Mouse (Mus musculus) lung, postnatal 0 days (tissue): ENCODE results near the gene Lrrfip1. TPM values are rescaled to one million over a fixed set of nuclear protein-coding genes. Genes with fewer than 3 reads are reported as not detected.

Experiments
- ATAC-seq: fragments of 200-750 bp; cut with Nextera tagmentation; 2 replicates; pipeline ENCODE4 v1.8.0; 2017; ENCODE audit warnings: moderate library complexity
- DNase-seq: peaks from one replicate; pipeline ENCODE4 v3.0.0-alpha.2; 2016; ENCODE audit warnings: low spot score
- H3K27ac ChIP-seq: fragments of 300-500 bp; sonication (generic); 2 replicates; pipeline ENCODE4 v1.5.1; 2014; ENCODE audit warnings: antibody characterized with exemption, mild to moderate bottlenecking, low read length, mixed read lengths
- H3K27me3 ChIP-seq: fragments of 300-500 bp; sonication (generic); replicated peaks from 2 replicates; pipeline ENCODE4 v1.6.1; 2014; ENCODE audit warnings: low read length, mixed read lengths; ENCODE audit not compliant: insufficient read depth
- H3K36me3 ChIP-seq: fragments of 300-500 bp; sonication (generic); 2 replicates; pipeline ENCODE4 v1.6.1; 2014; ENCODE audit warnings: low read length, mixed read lengths; ENCODE audit not compliant: insufficient read depth
- H3K4me1 ChIP-seq: fragments of 300-500 bp; sonication (generic); 2 replicates; pipeline ENCODE4 v1.6.1; 2014; ENCODE audit warnings: antibody characterized with exemption, low read depth, low read length, mixed read lengths; ENCODE audit not compliant: insufficient read depth
- H3K4me2 ChIP-seq: fragments of 300-500 bp; sonication (generic); replicated peaks from 2 replicates; pipeline ENCODE4 v1.6.1; 2014; ENCODE audit warnings: low read depth, mild to moderate bottlenecking, low read length, moderate library complexity, mixed read lengths
- H3K4me3 ChIP-seq: fragments of 300-500 bp; sonication (generic); 2 replicates; pipeline ENCODE4 v1.5.1; 2014; ENCODE audit warnings: low read depth, low read length
- H3K9ac ChIP-seq: fragments of 300-500 bp; sonication (generic); replicated peaks from 2 replicates; pipeline ENCODE4 v1.6.1; 2014; ENCODE audit warnings: low read depth, mild to moderate bottlenecking
- H3K9me3 ChIP-seq: fragments of 300-500 bp; sonication (generic); 2 replicates; pipeline ENCODE4 v1.6.1; 2016; ENCODE audit warnings: low read length, mixed read lengths
- CTCF ChIP-seq: IDR thresholded peaks from 2 replicates; pipeline ENCODE4 v1.5.1; 2016; ENCODE audit warnings: antibody characterized with exemption, mild to moderate bottlenecking
- EP300 ChIP-seq: IDR thresholded peaks from 2 replicates; pipeline ENCODE4 v1.6.1; 2016; ENCODE audit warnings: antibody characterized with exemption, mild to moderate bottlenecking, control low read depth
- WGBS: fragments of 180-500 bp; shearing (Covaris S2); extraction: QIAGEN DNeasy Blood & Tissue Kit; methylation state at CpG from one replicate; pipeline ENCODE4 v1.1.7; 2014; 5-methylcytosine and 5-hydroxymethylcytosine counted together
- polyA plus RNA-seq: library from polyadenylated mRNA; unstranded; fragments of >200 nt; fragmentation: Nextera tagmentation; extraction: Ambion mirVana; gene quantifications from 2 replicates; pipeline ENCODE4 v1.2.1, GENCODE M21; 2015

Gene Lrrfip1
- polyA plus RNA-seq, 1 experiment from 2014 or later = 83.1 TPM

- Histone ChIP-seq H3K27me3 (no peaks in the 10 kb centered on the region), H3K4me2 (no peak overlapping the region), H3K4me3 (no peak overlapping the region), H3K9ac (no peak overlapping the region), H3K4me1 (peaks cover 13% of the 10 kb centered on the region), H3K36me3 (no peaks in the 10 kb centered on the region), H3K9me3 (no peaks in the 10 kb centered on the region; the same call in 1 of the 2 replicates), H3K27ac (no peak overlapping the region)
- ATAC-seq (peak; percentile 18; the same call in 1 of the 2 replicates), DNase-seq (no peak)
- no peak for TF ChIP-seq EP300
- no peak for TF ChIP-seq CTCF
- WGBS = 61% methylated on average over 7 of the region's 7 CpGs
Observed at GRCm38 (mm10) chr1:91015571-91015970, 17.0 kb downstream of the Lrrfip1 start.

- ATAC-seq (peak; percentile 60), DNase-seq (peak; percentile 64)
- H3K9me3 ChIP-seq = no peaks in the 10 kb centered on the region; the same call in 1 of the 2 replicates
- H3K27me3 ChIP-seq = no peaks in the 10 kb centered on the region
- H3K36me3 ChIP-seq = no peaks in the 10 kb centered on the region
- peak overlapping the region; percentile 37 for H3K4me2 ChIP-seq
- no peak overlapping the region for H3K9ac ChIP-seq
- H3K27ac ChIP-seq = peak overlapping the region; percentile 47; the same call in 1 of the 2 replicates
- H3K4me1 ChIP-seq = peaks cover 15% of the 10 kb centered on the region
- H3K4me3 ChIP-seq = no peak overlapping the region
- WGBS = 16% methylated on average over 20 of the region's 20 CpGs
- TF ChIP-seq EP300 (no peak), CTCF (peak; percentile 35; the same call in 1 of the 2 replicates)
Observed at GRCm38 (mm10) chr1:91017111-91017758, 18.7 kb downstream of the Lrrfip1 start.

- DNase-seq = no peak
- Histone ChIP-seq H3K9ac (no peak overlapping the region), H3K4me1 (peaks cover 26% of the 10 kb centered on the region), H3K27me3 (no peaks in the 10 kb centered on the region), H3K27ac (no peak overlapping the region), H3K36me3 (no peaks in the 10 kb centered on the region), H3K4me3 (no peak overlapping the region), H3K9me3 (no peaks in the 10 kb centered on the region; the same call in 1 of the 2 replicates), H3K4me2 (no peak overlapping the region)
- WGBS = 63% methylated on average over 2 of the region's 2 CpGs
- no peak for ATAC-seq
- TF ChIP-seq CTCF (no peak), EP300 (no peak)
Observed at GRCm38 (mm10) chr1:91019346-91019745, 20.8 kb downstream of the Lrrfip1 start.

GRCm38 (mm10) chr1:91021304-91021703, 22.8 kb downstream of the Lrrfip1 start:
- WGBS = 68% methylated on average over 3 of the region's 3 CpGs

GRCm38 (mm10) chr1:91022157-91022895, 23.8 kb downstream of the Lrrfip1 start:
- ATAC-seq (peak; percentile 61), DNase-seq (peak; percentile 66)
- Histone ChIP-seq H3K27me3 (no peaks in the 10 kb centered on the region), H3K4me2 (no peak overlapping the region), H3K4me1 (peaks cover 18% of the 10 kb centered on the region; the same call in 1 of the 2 replicates), H3K9ac (no peak overlapping the region), H3K36me3 (no peaks in the 10 kb centered on the region), H3K9me3 (no peaks in the 10 kb centered on the region; the same call in 1 of the 2 replicates), H3K4me3 (no peak overlapping the region), H3K27ac (0 out of 2 replicates have a peak overlapping the region, but pooled peaks have one; percentile 70)
- WGBS = 40% methylated on average over 11 of the region's 11 CpGs
- TF ChIP-seq CTCF (0 out of 2 replicates have a peak, but pooled peaks have one; percentile 5), EP300 (peak; percentile 66)

More at GRCm38 (mm10) chr1:91021304-91021703, 22.8 kb downstream of the Lrrfip1 start:
- Histone ChIP-seq H3K36me3 (no peaks in the 10 kb centered on the region), H3K9ac (no peak overlapping the region), H3K9me3 (no peaks in the 10 kb centered on the region; the same call in 1 of the 2 replicates), H3K4me2 (no peak overlapping the region), H3K27me3 (no peaks in the 10 kb centered on the region), H3K27ac (no peak overlapping the region), H3K4me1 (peaks cover 26% of the 10 kb centered on the region), H3K4me3 (no peak overlapping the region)
- no peak for DNase-seq
- ATAC-seq = no peak
- TF ChIP-seq CTCF (peak; percentile 70), EP300 (no peak)

- TF ChIP-seq EP300 (no peak), CTCF (no peak)
- Histone ChIP-seq H3K27ac (peak overlapping the region; percentile 70), H3K9me3 (no peaks in the 10 kb centered on the region), H3K4me2 (no peak overlapping the region), H3K4me1 (peaks cover 18% of the 10 kb centered on the region; the same call in 1 of the 2 replicates), H3K27me3 (no peaks in the 10 kb centered on the region), H3K36me3 (no peaks in the 10 kb centered on the region), H3K4me3 (no peak overlapping the region), H3K9ac (no peak overlapping the region)
- DNase-seq (no peak), ATAC-seq (peak; percentile 35)
- 63% methylated on average over 5 of the region's 5 CpGs for WGBS
Observed at GRCm38 (mm10) chr1:91023230-91023629, 24.7 kb downstream of the Lrrfip1 start.
